Mouse (Mus musculus) ES-Bruce4 (cell line): ENCODE data around the gene Cyp2g1.
"Not testable (repeated sequence)": the region's sequence is repeated elsewhere in the genome, so short reads cannot be mapped to it uniquely, and the experiment has no call there.

Source experiments
- CTCF ChIP-seq: IDR thresholded peaks from one replicate; pipeline ENCODE4 v1.8.1; 2011; ENCODE audit warnings: low read depth, low read length
- EP300 ChIP-seq: IDR thresholded peaks from 2 replicates; pipeline ENCODE4 v1.6.1; 2011; ENCODE audit warnings: low read depth, low read length; ENCODE audit not compliant: insufficient read depth

DNA sequence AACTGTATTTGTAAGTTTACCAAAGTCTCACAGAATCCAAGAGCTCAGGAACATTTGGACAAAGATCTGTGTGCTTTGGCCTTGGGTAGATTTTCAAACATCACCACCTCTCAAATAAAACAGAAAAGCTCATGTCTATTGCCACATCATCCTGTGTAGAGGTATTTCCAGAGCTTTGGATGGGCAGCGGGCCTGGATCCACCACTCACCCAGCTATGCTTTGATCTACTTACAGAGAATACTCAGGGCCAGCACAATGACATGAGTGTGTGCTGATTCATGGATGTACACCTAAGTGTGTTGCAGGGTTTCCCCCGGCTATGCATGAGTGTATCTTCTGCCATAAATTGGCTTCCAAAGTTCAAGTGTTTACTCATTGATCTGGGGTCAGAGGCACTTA, 34.7 kb downstream of the Cyp2g1 start:
- TF ChIP-seq CTCF, EP300: not testable (repeated sequence)
